Mouse (Mus musculus): ENCODE results near the gene Dgcr2. TPM values are rescaled to one million over a fixed set of nuclear protein-coding genes. Genes with fewer than 3 reads are reported as not detected.
A peak's percentile ranks its signal among the peaks of the same experiment; 100 is the strongest.

The Dgcr2 gene
- 82.4 and 104 TPM in 2 replicates for polyA plus RNA-seq (2012; rRNA removed)

DNA sequence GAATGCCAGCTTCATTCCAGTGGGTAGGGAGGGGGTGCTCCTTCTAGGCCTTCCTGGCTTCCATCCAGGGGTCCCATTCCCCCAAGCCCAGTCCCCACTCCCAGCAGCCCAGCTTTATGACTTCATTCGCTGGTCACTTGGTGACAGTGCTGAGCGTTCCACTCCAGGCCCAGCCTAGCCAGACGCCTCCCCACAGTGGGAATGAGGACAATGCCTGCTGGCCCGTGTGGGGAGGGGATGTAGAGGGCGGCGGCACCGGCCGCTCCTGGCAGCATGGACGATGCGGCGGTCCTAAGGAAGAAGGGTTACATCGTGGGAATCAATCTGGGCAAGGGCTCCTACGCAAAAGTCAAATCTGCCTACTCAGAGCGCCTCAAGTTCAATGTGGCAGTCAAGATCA, at the start of gene Dgcr2, which contains the start of gene Tssk2:
Dgcr2 (minus strand) TSS at position 101 of the 400 bp plus-strand sequence.
Tssk2 (plus strand) TSS at position 176 of the 400 bp plus-strand sequence.
- 93% methylated on average over 14 of the region's 14 CpGs for WGBS
- no peak for DNase-seq (ENCODE audit: low read depth, low spot score)

DNA sequence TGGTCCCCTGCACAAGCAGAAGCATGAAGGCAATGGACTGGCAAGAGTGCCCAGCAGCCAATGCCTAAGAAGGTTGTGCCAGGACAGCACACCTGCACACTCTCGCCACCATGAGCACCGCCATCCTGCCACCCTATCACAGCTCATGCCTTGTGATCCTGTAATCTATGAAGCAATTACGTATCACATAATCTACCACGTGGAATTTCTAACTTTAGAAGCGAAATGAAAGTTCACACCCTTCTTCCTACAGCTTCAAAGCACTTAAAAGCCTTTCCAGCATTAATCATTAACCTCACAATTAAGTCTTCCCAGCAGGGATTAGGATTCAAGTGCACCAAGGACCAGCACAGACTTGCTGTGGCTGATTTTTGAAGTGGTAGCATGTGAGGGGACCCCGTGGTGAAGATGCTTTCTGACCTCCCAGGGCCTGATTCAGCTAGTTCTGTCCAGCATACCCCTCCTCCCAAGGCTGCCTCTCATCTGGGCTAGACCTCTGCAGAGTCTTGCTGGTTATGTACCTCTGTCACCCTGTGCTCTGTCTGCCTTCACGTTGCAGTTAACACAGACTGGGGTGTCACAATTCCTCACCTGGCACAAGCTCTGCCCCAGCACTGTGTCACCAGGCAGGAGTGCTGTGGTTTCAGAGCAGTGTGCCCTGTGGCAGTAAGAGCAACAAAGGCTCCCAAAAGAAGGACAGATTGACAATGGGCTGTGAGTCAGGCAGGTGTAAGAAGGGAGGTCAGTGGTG, 46.9 kb upstream of the Dgcr2 start:
- DNase-seq (ENCODE audit: low read depth, low spot score), result no peak
- 23% methylated on average over 7 of the region's 7 CpGs for WGBS

DNA sequence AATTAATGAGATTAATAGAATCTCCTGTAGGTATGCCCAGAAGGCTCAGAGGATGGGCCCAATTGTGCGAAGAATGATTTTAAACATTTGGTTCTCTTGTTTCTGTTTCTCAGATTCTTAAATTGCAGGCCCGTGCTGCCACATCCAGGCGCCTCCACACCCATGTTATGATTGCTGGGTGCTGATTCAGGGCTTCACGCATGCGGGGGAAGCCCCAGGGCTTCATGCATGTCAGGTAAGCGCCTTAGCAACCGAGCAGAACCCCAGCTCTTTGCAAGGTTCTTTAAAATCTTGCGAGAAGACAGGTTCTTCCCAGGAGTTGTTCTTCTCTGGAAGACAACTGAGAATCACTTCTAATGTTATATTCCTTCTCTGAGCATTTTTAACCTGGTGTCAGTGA, 45.1 kb upstream of the Dgcr2 start:
- WGBS, result 75% methylated on average over 8 of the region's 8 CpGs
- DNase-seq (ENCODE audit: low read depth, low spot score), result no peak

DNA sequence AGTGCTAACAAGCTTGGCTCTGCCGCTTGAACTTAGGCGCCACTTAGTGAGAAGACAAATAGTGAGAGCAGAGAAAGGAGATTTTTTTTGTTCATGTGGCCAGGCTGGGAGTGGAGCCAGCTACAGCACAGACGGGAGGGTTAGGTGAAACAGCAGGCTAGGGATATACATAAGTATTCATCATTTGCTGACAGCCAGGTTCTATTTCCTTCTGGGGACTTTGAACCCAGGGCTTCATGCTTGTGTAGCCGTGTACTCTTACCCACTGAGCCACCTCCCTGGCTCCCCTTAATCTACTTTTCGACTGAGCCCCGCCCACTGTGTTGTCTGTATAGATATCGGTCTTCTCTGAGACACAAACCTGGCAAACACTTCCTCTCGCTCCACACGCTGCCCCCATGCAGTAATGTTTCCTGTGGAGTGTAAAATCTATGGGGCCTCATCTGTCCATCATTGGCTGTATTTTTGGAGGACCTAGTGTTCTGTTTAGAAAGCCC, 40.9 kb upstream of the Dgcr2 start:
- no peak for DNase-seq (ENCODE audit: low read depth, low spot score)
- WGBS, result 16% methylated on average over 9 of the region's 9 CpGs

DNA sequence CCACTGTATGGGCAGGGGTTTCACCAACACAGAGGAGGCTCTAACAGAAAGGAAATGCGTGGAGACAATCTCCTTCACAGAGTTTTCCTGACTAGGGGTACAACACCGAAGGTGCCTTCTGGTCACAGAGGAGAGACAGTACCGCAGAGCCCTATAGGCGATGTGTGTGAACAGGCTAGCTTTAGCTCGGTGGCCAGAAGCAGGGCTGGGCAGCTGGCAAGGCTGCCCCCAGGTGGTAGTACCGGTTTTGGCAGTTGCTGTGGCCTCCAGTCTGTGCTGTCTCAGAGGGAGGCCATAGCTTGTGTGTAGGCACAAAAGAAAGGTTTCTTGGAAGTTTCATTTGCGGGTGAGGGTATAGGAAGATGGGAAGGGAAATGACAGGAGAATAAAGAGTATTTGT, 40.5 kb upstream of the Dgcr2 start:
- no peak for DNase-seq (ENCODE audit: low read depth, low spot score)
- 6% methylated on average over 7 of the region's 7 CpGs for WGBS

DNA sequence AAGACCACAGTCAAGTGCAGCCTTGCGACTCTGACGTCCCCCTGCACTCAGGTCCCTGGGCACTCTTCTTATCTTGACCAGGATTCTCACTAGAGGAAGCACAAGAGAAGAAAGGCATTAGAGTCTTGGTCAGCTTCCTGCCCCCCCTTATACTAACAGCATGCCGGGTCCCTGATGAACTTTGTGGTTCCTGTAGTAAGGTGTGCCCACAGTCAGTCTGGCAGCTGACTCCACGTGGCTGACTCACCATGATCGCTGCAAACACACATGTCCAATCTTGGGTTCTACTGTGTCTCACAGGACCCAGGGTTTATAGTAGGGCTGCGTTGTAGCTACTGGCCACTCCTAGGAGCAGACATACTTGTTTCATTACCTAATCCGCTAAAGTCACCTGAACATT, 39.8 kb upstream of the Dgcr2 start:
- 36% methylated on average over 7 of the region's 7 CpGs for WGBS
- DNase-seq (ENCODE audit: low read depth, low spot score), result no peak

DNA sequence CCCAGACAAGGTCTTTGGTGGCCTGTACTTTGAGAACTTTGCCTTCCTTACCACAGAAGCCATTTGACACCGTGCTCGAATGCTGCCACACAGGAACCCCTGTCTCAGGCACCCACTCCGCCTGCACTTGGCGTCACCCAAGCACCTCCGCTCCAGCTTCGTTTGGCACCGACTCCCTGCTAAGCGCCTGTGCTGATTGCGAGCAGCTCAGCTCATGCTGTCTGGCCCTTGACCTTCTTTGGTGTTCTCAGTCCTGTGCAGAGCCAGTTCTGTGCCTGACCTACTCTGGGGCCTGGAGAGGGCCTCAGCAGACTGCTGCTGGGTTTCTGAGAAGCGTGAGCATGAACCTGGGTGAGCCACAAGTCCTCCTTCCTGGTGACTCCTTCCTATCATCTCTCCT, 38.4 kb upstream of the Dgcr2 start:
- DNase-seq (ENCODE audit: low read depth, low spot score), result no peak
- WGBS, result 89% methylated on average over 10 of the region's 10 CpGs

DNA sequence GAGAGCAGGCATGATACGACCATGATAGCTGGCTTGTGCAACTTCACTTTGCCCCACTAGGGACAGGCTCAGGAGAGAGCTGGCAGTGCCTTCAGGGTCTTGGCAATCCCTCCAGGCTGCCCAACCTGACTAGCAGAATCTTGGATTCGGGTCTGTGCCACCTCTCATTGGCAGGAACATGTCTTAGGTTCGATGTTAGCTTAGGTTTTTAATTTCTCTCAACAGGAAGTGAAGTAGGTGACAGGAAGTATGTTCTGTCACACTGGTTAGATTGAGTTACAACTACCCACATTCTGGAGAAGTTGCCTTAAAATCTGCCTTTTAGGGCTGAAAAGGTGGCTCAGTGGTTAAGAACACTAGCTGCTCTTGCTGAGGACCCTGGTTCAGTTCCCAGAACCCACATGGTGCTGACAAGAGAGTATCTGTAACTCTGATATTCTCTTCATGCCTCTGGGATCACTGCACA, 36.1 kb upstream of the Dgcr2 start:
- 47% methylated on average over 3 of the region's 3 CpGs for WGBS
- DNase-seq (ENCODE audit: low read depth, low spot score), result no peak

DNA sequence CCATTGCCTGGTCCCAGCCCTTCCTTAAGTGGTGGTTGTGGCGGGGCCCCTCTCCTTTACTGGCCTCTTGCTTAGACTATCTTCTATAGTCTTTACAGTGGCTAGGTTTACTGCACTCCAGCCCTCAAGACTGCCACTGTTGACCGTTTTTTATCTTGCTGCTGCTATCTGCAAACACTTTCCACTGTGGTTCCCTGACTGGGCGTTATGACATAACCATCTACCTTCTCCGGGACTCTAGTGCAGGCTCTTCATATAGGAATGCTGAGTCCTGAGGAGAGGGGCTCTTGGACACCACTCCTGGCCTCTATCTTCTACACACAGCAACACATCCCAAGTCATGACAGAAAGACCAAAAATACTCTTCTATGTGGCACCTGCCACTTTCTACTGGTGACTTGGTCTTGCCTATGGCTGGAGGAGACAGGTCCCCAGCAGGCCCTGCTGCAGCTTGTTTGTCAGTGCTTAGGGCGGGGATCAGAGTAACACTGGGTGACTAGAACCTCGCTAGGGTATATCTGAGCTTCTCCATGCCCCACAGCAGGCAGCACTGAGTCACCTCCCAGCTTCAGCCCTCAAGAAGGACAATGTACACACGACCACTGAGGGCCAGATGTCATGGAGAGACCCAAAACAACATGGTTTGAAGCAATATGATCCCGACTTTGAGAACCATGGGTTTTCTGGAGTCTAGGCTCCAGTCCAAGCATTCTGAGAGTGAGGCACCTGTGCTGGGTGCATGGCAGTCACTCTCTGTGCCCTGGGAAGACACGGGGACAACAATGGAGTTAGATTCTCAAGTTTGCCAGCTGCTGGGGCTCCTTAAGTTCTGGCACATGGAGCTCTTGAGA, 35.5 kb upstream of the Dgcr2 start:
- DNase-seq (ENCODE audit: low read depth, low spot score), result no peak
- 62% methylated on average over 9 of the region's 9 CpGs for WGBS

DNA sequence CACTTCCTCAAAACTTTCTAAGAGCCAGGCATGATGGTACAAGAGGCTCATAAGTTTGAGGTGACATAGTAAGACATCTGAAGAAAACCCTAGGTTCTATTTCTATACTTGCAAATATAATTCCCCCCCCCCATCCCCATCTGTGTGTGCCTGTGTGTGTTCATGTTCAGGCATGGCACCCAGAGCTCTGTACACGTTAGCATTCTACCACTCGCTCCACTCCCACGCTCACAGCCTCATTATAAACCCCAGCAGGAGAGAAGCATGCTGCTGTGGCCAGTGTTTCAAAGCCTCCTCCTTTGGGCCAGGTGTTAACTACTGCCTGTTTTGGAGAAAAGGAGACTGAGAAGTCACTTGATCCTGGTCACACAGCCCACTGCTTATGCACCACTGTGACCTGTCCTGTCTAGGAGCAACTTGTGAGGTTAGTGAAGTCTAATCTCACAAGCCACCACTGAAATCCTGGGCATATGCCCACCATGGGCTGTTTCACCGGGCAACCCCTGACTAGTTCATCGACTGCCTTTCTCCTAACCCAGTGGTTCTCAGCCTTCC, 33.6 kb upstream of the Dgcr2 start:
- WGBS, result 75% methylated on average over 5 of the region's 5 CpGs
- DNase-seq (ENCODE audit: low read depth, low spot score), result no peak

DNA sequence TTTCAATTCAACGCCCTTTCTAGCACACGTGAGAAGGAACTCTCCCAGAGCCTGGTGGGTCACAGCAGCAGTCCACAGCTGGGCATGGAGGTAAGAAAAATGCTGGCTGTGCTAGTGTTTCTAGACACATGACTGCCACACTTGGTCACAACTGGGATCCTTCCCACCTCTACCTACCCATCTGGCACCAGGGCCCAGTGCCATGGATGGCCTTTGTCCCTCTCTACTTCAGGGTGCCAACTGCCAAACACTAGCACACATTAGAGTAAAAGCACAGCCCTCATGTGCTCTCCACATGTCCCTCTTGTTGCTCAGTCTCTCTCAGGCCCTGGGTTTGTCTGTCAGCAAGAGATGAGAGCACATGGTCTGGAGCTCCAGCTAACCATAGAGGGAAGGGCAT, 31.3 kb upstream of the Dgcr2 start:
- no peak for DNase-seq (ENCODE audit: low read depth, low spot score)
- 71% methylated on average over 2 of the region's 2 CpGs for WGBS

DNA sequence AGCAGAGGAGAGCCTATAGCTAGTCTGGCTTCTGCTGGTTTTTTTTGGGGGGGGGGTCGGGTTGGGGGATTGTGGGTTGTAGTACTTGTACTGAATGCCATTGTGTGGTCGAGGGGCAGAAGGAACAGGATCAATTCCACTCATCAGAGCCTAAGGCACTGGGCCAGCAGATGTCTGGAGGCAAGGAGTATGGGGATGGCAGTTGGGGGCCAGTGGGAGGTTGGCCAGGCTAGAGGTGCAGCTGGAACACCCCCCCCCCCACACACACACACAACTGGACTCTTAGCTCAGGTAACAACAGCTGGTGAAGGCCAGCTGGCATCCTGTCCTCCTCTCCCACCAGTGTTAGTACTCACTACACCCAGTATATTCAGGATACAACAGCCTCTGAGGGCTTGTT, 30.8 kb upstream of the Dgcr2 start:
- WGBS, result 18% methylated on average over 2 of the region's 2 CpGs
- no peak for DNase-seq (ENCODE audit: low read depth, low spot score)

DNA sequence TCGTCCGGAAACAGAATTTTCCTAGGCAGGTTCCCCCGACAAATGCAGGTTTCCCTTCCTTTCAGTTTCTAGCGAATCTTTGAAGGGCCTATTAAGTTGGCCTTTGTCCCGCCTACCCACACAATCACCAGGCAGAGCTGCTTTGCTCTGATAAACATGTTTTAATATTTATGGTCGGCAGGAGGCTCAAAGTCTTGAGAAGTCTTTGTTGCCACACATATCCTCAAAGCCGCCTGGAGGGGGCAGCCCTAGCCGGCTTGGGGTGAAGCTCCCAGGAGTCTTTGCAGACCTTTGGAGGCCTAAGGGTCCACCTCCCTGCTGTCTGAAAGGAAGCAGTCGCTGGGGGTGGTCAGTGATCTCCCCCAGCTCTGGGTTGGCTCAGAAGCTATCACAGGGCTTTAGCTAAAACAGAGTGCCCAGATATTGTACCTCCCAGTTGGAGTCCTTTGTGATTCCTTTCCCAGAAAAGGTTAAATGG, 30.3 kb upstream of the Dgcr2 start:
- DNase-seq (ENCODE audit: low read depth, low spot score), result no peak
- 1% methylated on average over 9 of the region's 9 CpGs for WGBS

DNA sequence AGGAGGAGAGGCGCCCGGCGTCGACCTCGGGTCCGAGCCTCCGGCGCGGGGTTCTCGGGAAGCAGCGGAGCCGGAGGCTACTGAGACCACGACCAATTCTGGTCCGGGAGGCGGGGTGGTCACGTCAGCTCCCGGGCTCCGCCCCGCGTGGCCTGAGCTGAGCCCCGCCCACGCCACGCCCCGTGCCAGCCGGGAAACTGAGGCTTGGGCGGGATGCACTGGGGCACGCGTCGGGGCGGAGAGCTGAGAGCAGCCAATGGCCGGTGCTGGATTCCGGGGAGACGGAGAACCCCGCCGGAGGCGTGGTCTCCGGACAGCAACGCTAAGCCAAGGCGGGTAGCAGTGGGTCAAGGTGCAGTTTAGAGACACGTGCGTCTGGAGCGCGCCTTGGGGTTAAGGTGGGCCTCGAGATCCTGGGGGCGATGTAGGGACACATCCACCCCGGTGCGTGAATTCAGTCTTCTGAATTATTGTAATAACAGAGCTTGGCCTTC, 29.8 kb upstream of the Dgcr2 start, which contains the start of gene Slc25a1:
Slc25a1 (minus strand) TSS at position 133 of the 494 bp plus-strand sequence.
- DNase-seq (ENCODE audit: low read depth, low spot score), result no peak
- WGBS, result under 1% methylated on average over 46 of the region's 47 CpGs

DNA sequence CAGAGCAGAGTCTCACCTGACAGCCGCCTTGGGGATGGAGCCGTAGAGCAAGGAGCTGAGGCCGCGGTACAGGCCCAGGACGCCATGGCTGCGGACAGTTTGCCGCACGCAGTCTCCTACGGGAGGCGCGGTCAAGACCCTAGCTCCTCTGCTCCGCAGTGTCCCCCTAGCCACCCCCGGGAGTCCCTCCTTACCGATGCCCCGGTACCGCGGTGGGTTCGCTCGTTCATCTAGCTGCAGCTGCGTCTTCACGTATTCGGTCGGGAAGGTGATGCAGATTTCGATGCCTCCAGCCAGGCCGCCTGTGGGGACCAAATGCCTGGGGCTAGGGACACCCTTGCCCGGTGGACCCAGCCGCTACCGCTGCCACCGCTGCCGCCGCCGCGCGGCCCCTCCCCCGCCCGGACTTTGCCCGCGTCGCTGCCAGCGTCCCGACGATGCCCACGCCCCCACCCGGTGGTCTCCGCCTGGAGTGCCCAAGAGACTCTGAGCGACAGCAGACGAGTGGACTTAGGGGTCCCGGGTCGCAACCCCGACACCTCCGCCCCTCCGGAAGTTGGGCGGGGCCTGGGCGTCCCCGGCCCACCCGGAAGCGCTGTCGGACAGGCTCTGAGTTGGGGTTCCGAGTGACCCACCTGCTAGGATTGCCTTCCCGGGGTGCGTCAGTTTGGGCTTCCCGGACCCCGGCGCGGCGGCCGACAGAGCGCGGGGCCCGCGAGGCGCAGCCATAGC, 29.2 kb upstream of the Dgcr2 start:
- WGBS, result 1% methylated on average over 66 of the region's 72 CpGs
- DNase-seq (ENCODE audit: low read depth, low spot score), result no peak

DNA sequence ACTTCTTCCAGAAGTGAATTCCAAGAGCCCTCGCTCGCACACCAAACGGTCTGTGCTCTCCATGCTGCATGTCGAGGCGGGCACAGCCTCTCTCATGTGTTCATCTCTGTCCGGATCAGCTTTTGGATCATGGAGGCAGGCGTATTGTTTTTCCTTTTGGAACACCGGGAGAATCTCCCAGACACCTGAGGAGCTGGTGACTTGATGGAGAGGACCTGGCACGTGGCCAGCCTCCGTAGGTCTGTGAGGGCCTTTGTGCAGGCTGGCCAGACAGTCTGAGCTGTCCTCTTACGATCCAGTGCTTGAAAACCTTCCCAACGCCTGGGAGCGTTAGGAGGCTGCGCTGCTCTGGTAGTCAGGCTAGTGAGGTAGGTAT, 23.8 kb upstream of the Dgcr2 start:
- WGBS, result under 1% methylated on average over 14 of the region's 14 CpGs
- no peak for DNase-seq (ENCODE audit: low read depth, low spot score)

DNA sequence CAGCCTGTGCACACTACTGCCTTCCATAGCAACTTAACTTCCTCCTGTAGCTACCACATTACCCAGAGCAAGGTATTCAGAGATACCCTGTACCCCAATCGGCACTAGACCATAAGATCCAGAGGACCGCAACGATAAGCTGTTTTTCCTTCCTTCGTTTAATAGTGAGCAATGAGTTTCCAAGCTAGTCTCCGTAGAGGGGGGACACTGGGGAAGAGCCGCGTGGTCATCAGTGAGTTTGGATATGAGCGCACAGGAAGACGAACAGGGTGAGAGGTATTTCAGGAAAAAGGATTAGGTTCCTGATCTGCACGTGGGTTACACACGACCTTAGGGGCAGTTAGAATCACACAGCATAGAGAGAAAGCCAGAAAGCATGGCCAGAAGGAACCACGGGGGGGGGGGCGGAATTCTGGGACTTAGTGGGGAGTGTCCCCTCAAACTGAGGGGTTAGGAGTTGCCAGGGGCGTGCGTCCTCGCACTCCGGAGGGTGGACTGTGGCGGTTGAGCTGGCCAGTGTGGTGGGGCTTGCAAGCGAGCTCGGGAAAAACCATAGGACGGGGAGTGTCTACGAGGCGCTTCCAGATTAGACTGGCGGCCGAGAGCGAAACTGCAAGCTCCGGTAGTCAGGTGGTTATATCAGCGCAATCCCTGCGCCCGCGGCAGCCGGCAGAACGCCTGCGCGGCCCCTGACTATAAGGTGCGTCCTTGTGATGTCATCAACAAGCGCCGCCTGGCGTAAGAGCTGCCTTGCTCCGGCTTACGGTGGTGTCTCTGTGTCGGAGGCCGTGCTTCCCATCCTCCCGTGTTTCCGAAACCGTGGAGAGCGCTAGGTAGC, 23.2 kb upstream of the Dgcr2 start:
- under 1% methylated on average over 47 of the region's 47 CpGs for WGBS

DNA sequence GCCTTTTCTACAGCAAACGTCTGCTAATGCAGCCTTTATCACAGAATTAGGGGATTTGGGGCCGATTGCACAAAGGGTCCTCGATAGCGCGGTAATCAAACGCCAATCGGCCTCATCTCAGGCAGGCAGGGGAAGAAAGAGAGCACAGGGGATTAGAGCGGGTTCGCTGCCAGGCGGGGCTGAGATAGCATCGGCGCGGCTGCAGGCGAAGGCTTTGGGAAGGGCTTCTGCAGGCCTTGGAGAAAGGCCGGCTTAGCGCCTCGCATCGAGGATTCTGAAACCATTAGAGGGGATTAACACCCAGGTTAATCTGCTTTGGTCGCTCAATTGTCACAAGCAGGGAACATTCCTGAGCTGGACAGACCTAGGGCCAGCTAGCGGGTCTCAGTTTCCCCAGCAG, 22.2 kb upstream of the Dgcr2 start:
- no peak for DNase-seq (ENCODE audit: low read depth, low spot score)
- WGBS, result 47% methylated on average over 20 of the region's 20 CpGs

More for the DNA sequence above, 23.2 kb upstream of the Dgcr2 start:
- peak; percentile 85 for DNase-seq (ENCODE audit: low read depth, low spot score)
